Mouse (Mus musculus) kidney, adult 10 weeks (tissue): Measurements from ENCODE around the gene 9530068E07Rik. TPM values are rescaled to one million over a fixed set of nuclear protein-coding genes. Genes with fewer than 3 reads are reported as not detected.

Source experiments
- polyA plus RNA-seq: library from polyadenylated mRNA; stranded (reverse); fragments of 350-450 nt; fragmentation: Illumina TruSeq; extraction: RNeasy Lipid Tissue Mini Kit (QIAGEN cat#74804); gene quantifications from one replicate; pipeline ENCODE4 v1.2.3, GENCODE M21; 2014; ENCODE audit warnings: low read depth, low replicate concordance

9530068E07Rik gene
- polyA plus RNA-seq = 286 TPM

DNA sequence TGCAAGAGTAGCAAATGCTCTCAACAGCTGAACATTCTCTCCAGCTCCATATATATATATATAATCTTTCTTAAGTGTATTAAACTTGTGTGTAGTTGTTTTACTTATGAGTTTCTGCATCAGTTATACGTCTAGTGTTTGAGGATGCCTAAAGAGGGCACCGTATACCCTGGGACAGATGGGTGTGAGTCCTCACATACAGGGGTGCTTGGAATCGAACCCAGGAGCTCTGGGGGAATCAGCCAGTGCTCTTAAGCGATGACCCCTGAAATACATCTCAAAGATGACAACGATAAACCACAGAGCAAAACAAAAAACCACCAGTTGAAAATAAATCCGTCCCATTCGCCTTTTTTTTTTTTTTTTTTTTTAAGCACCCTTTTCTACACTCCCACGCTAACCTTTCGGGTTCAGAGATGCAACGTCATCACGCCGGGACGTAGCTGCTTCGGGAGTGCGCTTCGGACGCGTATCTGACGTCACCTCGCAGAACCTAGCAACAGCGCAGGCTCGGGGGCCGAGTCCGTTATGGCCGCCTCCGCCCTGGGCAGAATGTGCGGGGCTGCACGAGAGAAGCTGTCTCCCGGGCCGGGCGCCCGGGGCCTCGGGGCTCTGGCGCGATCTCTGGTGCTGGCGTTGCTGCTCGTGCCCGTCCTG lies at the start of gene 9530068E07Rik:
TSS of gene 9530068E07Rik (plus strand) at position 489 of the 657 bp plus-strand sequence.

DNA sequence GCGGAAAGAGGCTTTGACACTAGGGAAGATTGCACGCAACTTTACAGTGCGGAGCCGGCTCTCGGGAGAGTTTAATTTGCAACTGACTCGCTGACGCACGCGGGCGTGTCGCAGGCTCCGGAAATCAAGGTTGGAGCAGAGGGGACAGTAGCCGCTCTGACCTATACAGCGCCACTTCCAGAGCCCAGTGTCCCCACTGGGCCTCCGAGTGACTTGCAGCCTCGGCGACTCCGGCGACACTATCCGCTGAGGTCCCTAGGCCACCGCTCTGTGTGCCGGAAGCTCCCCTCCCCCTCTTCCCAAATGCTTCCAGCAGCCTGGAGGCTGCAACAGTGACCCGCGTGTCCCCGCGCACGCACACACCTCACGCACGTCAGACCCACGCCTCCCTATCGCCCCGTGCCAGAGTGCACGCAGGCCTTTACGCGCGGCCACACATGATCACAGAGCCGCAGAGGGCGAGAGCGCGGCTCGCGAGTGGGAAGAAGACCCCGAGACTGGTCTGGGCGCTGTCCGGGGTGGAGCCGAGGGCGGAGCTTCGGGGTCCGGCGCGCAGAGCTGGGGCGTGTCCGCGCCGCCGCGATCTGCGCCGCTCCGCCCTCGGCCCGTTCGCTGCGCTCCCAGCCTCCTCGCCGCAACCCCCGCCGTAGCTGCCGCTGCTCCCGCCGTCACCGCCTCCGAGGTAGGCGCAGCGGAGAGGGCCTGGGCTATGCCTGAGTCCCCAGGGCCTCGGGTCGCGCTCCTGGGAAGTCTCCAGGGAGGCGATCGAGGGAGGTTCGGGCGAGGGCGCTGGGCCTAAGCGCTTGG lies 35.6 kb upstream of the 9530068E07Rik start, which contains the start of gene Vdac1:
TSS of gene Vdac1 (plus strand) at position 390 of the 807 bp plus-strand sequence.

Other genes starting within 250 kb of the 9530068E07Rik start
- gene Olfr1371, start 182.4 kb upstream of the 9530068E07Rik start, polyA plus RNA-seq = not detected
- 1,130 TPM for gene Skp1a, start 164.4 kb upstream of the 9530068E07Rik start, polyA plus RNA-seq
- gene Tcf7, start 113.4 kb upstream of the 9530068E07Rik start, polyA plus RNA-seq = 0.69 TPM
- 550 TPM for gene Vdac1, start 35.6 kb upstream of the 9530068E07Rik start, polyA plus RNA-seq